Mouse (Mus musculus) liver, embryonic 14.5 days (tissue): ENCODE data around the gene Npr1. TPM values are rescaled to one million over a fixed set of nuclear protein-coding genes. Genes with fewer than 3 reads are reported as not detected.

ENCODE experiments used
- ATAC-seq: fragments of 200-750 bp; cut with Nextera tagmentation; 2 replicates; pipeline ENCODE4 v1.8.0; 2017; ENCODE audit warnings: moderate number of reproducible peaks, mild to moderate bottlenecking, moderate library complexity; ENCODE audit not compliant: insufficient read depth
- DNase-seq, 3 experiments: peaks; one replicate each; pipeline ENCODE4 v3.0.0-alpha.2; 2012 to 2013; ENCODE audit warnings: low read depth in 3 of 3, low spot score in 3 of 3
- H3K27ac ChIP-seq: fragments of 300-500 bp; sonication (generic); 2 replicates; pipeline ENCODE4 v1.5.1; 2014; ENCODE audit warnings: moderate library complexity, mild to moderate bottlenecking, control low read depth, inconsistent platforms
- H3K27me3 ChIP-seq: fragments of 300-500 bp; sonication (generic); 2 replicates; pipeline ENCODE4 v1.6.1; 2014; ENCODE audit warnings: mild to moderate bottlenecking, low read length, moderate library complexity; ENCODE audit not compliant: control insufficient read depth, insufficient read depth
- H3K36me3 ChIP-seq: fragments of 300-500 bp; sonication (generic); replicated peaks from 2 replicates; pipeline ENCODE4 v1.6.1; 2014; ENCODE audit warnings: low read depth; ENCODE audit not compliant: control insufficient read depth, insufficient read depth
- H3K4me1 ChIP-seq, 2 experiments: fragments of 200-500 bp in 1 of 2; fragments of 300-500 bp in 1 of 2; sonication (generic) in 1 of 2; replicated peaks; 2 replicates each; pipeline ENCODE4 v1.6.1; 2012 to 2014; ENCODE audit warnings: antibody characterized with exemption in 1 of 2, inconsistent platforms in 1 of 2, low read length in 1 of 2; ENCODE audit not compliant: control insufficient read depth in 2 of 2, insufficient read depth in 2 of 2
- H3K4me2 ChIP-seq: fragments of 300-500 bp; sonication (generic); 2 replicates; pipeline ENCODE4 v1.6.1; 2014; ENCODE audit warnings: low read depth, mild to moderate bottlenecking, control low read depth, moderate library complexity
- H3K4me3 ChIP-seq, 2 experiments: fragments of 200-500 bp in 1 of 2; fragments of 300-500 bp in 1 of 2; sonication (generic) in 1 of 2; 2 replicates each; pipeline ENCODE4 v1.5.1; 2012 to 2014; ENCODE audit warnings: low read depth in 2 of 2, low read length in 2 of 2, mild to moderate bottlenecking in 2 of 2, control low read depth in 1 of 2, inconsistent platforms in 1 of 2, moderate library complexity in 1 of 2; ENCODE audit not compliant: insufficient read depth in 1 of 2
- H3K9ac ChIP-seq: fragments of 300-500 bp; sonication (generic); replicated peaks from 2 replicates; pipeline ENCODE4 v1.6.1; 2014; ENCODE audit warnings: mild to moderate bottlenecking, control low read depth, moderate library complexity
- H3K9me3 ChIP-seq: fragments of 300-500 bp; sonication (generic); 2 replicates; pipeline ENCODE4 v1.6.1; 2016; ENCODE audit warnings: low read length, mixed read lengths; ENCODE audit not compliant: control insufficient read depth
- CTCF ChIP-seq: IDR thresholded peaks from 2 replicates; pipeline ENCODE4 v1.5.1; 2016; ENCODE audit warnings: antibody characterized with exemption, low read depth, control low read depth
- EP300 ChIP-seq: IDR thresholded peaks from 2 replicates; pipeline ENCODE4 v1.6.1; 2016; ENCODE audit warnings: antibody characterized with exemption, low read depth
- WGBS: fragments of 180-500 bp; shearing (Covaris S2); extraction: QIAGEN DNeasy Blood & Tissue Kit; methylation state at CpG from one replicate; pipeline ENCODE4 v1.1.7; 2014; ENCODE audit not compliant: insufficient replicate concordance; 5-methylcytosine and 5-hydroxymethylcytosine counted together
- polyA plus RNA-seq, 2 experiments: library from polyadenylated mRNA; depleted of rRNA in 1 of 2; stranded (reverse) in 1 of 2; unstranded in 1 of 2; fragments of >200 nt; fragmentation: Nextera tagmentation in 1 of 2; extraction: Ambion mirVana in 1 of 2; gene quantifications; 2 replicates each; pipeline versions ENCODE4 v1.2.1 to v1.2.3; 2012 to 2014

Npr1 gene
- polyA plus RNA-seq, 2 experiments, result 2.8 to 7.2 TPM

DNA sequence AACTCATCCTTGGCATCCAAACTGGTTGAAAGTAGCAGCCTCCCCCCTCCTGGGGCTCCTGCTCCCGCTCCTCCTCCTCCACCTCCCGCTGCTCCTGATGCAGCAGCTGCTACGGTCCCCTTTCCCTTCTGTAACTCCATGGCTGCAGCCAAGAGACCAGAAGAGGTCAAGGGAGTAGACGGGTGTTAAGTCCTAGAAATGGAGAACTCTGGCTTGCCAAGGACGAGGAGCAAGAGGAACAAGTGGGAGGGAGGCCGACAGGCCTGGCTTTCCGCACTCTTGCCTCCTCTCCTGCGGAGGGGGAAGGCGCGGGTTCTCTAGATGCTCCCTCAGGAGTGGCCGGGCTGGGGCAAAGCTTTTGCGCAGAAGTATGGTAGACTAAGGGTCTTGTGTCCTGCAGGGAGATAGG is 32.9 kb downstream of the Npr1 start:
- Histone ChIP-seq H3K4me3 (peak overlapping the region; percentile 76 to 79), H3K36me3 (no peaks in the 10 kb centered on the region), H3K4me2 (peak overlapping the region; percentile 97), H3K27me3 (no peaks in the 10 kb centered on the region), H3K4me1 (peaks cover 39 to 43% of the 10 kb centered on the region in 2 experiments), H3K9me3 (no peaks in the 10 kb centered on the region), H3K9ac (peak overlapping the region; percentile 84), H3K27ac (peak overlapping the region; percentile 82)
- no peak for TF ChIP-seq EP300
- no peak for TF ChIP-seq CTCF
- WGBS, result 0% methylated on average over 12 of the region's 12 CpGs
- peak; percentile 29; the same call in 1 of the 2 replicates for ATAC-seq
- DNase-seq, result peak in 1 of 3 experiments; percentile 24

DNA sequence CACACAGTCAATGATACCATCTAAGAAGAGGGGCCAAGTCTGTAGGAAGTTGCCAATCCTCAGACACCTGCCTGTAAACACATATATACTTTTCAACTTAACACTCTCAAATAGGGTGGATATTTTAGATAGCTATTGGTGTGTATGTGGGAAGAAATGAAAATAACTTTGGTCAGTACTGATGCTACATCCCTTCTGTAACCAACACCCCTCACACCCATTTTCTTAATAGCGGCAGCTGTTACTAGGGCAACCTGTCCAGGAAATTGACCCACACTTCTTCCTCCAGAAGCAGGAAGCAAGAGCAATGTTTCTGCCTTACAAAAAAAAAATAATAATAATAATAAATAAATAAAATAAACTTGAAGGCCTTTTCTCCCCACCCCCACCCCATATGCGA is 33.3 kb downstream of the Npr1 start:
- peak overlapping the region; percentile 82 for H3K27ac ChIP-seq
- no peaks in the 10 kb centered on the region for H3K27me3 ChIP-seq
- H3K4me1 ChIP-seq, result peaks cover 39 to 43% of the 10 kb centered on the region in 2 experiments
- WGBS, result 12% methylated on average over 2 of the region's 2 CpGs
- DNase-seq, result no peak
- peak overlapping the region; percentile 76 to 79 for H3K4me3 ChIP-seq
- H3K9ac ChIP-seq, result peak overlapping the region; percentile 84
- no peaks in the 10 kb centered on the region for H3K9me3 ChIP-seq
- ATAC-seq, result no peak
- TF ChIP-seq CTCF, result no peak
- TF ChIP-seq EP300, result no peak
- H3K4me2 ChIP-seq, result peak overlapping the region; percentile 97
- H3K36me3 ChIP-seq, result no peaks in the 10 kb centered on the region

DNA sequence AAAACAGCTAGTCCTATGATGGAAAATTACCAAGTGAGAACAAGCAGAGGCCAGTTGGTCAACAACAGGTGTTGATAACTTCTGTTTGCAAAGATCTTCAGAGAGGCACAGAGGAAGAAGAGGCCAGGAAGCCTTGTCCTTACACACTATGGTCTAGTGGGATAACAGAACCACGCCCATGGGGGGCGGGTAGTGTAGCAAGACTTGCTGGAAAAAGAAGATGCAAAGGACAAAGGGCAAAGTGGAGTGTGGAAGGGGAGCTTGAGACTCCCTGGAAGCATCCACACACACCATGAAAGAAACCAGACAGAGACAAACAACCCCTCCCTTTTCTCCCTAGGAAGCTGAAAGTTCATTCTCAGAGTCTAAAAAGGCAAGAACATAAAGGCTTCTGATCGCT is 36.1 kb downstream of the Npr1 start:
- Histone ChIP-seq H3K9me3 (no peaks in the 10 kb centered on the region), H3K9ac (peak overlapping the region; percentile 16; the same call in 1 of the 2 replicates), H3K27ac (no peak overlapping the region; the same call in 1 of the 2 replicates), H3K27me3 (no peaks in the 10 kb centered on the region), H3K4me1 (peaks cover 45 to 57% of the 10 kb centered on the region in 2 experiments), H3K4me2 (peak overlapping the region; percentile 44), H3K36me3 (no peaks in the 10 kb centered on the region), H3K4me3 (no peak overlapping the region)
- WGBS, result 37% methylated on average over 3 of the region's 3 CpGs
- TF ChIP-seq EP300 (no peak), CTCF (no peak)
- peak in 2 of 3 experiments; percentile 29 to 40 for DNase-seq
- no peak for ATAC-seq

DNA sequence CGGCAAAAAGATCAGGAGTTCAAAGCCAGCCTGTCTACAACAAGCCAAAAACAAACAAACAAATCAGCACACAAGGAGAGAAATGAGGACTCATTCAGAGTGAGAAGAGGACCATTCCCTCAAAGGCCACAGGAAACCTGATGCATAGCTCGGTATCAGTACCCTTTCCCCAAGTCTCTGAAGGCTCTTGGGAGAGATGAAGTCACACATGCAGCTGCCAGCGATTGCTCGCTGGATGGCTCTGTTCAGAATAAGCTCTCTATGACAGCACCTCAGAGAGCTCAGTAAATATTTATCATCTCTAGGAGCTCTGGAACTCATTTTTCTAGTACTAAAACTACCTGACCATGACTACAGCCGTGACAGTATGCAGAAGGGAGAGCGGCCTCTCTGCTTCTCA is 37.5 kb downstream of the Npr1 start:
- Histone ChIP-seq H3K4me1 (peaks cover 42 to 52% of the 10 kb centered on the region in 2 experiments), H3K27me3 (no peaks in the 10 kb centered on the region), H3K27ac (no peak overlapping the region), H3K4me3 (no peak overlapping the region), H3K36me3 (peaks cover 4% of the 10 kb centered on the region), H3K9ac (no peak overlapping the region), H3K4me2 (no peak overlapping the region), H3K9me3 (no peaks in the 10 kb centered on the region)
- 73% methylated on average over 6 of the region's 6 CpGs for WGBS
- DNase-seq (no peak), ATAC-seq (no peak)
- TF ChIP-seq CTCF (no peak), EP300 (no peak)

DNA sequence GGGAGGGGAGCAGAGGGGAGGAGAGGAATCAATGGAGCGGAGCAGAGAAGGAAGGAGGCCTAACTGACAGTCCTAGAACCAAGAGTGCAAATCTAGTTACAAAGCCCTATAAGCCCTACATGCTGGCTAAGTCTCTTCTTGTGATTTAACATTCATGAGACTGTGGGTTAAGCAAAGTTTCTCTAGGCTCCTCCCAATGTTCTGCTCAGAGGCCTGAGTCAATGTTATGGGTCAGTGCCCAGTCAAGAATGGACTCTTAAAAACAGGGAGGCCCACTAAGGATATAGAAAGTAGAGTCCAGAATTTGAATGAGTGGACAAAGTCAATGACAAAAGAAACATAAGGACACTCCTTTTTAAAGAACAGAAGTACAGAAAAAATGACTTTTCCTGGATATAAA is 38.1 kb downstream of the Npr1 start:
- no peak overlapping the region for H3K27ac ChIP-seq
- no peak overlapping the region for H3K4me3 ChIP-seq
- 92% methylated on average over 1 of the region's 1 CpGs for WGBS
- no peak overlapping the region for H3K9ac ChIP-seq
- H3K36me3 ChIP-seq, result peaks cover 4% of the 10 kb centered on the region
- peaks cover 39 to 52% of the 10 kb centered on the region in 2 experiments for H3K4me1 ChIP-seq
- TF ChIP-seq CTCF, result no peak
- TF ChIP-seq EP300, result no peak
- no peak for DNase-seq
- no peak for ATAC-seq
- no peaks in the 10 kb centered on the region for H3K27me3 ChIP-seq
- no peak overlapping the region for H3K4me2 ChIP-seq
- H3K9me3 ChIP-seq, result no peaks in the 10 kb centered on the region
